Mouse (Mus musculus) testis, adult 2 months (tissue): ENCODE results near the gene Fbxo27.

Source experiments
- CTCF ChIP-seq: fragments of 200-500 bp; IDR thresholded peaks from 2 replicates; pipeline ENCODE4 v1.5.1; 2012; ENCODE audit warnings: low read depth, mild to moderate bottlenecking, inconsistent platforms, low read length, moderate library complexity; ENCODE audit not compliant: control insufficient read depth, insufficient read depth, insufficient replicate concordance
- POLR2A ChIP-seq: fragments of 200-500 bp; IDR thresholded peaks from 2 replicates; pipeline ENCODE4 v1.6.1; 2012; ENCODE audit warnings: low read depth, mild to moderate bottlenecking, inconsistent platforms, low read length, moderate library complexity; ENCODE audit not compliant: control insufficient read depth

DNA sequence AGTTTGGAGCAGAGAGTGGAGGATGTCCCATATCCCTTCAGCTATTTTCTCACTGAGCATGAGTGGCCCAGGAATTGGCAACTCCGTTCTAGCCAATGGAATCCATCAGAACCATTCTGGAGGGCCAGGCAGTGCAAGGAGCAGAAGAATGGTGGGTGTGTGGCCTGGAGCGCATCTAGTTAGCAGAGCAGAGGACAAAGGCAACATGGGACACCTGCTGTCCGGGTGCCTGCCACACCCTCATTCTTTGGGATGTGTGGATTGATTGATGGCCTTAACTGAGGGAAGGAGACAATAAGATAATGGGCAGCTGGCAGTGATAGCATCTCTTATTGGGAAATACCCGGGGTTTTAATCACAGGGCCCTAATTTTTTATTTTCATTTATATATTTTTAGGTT lies 36.2 kb upstream of the Fbxo27 start:
- TF ChIP-seq CTCF, result no peak
- no peak for TF ChIP-seq POLR2A
